Mouse (Mus musculus) heart, postnatal 0 days (tissue): ENCODE data around the gene Pi16.

ENCODE experiments used
- CTCF ChIP-seq: IDR thresholded peaks from 2 replicates; pipeline ENCODE4 v1.5.1; 2016; ENCODE audit warnings: antibody characterized with exemption, control low read depth, low read depth
- EP300 ChIP-seq: IDR thresholded peaks from 2 replicates; pipeline ENCODE4 v1.6.1; 2016; ENCODE audit warnings: antibody characterized with exemption, low read depth

GRCm38 (mm10) chr17:29330221-29330620 lies 12.7 kb downstream of the Pi16 start:
- no peak for TF ChIP-seq CTCF
- no peak for TF ChIP-seq EP300
